Mouse (Mus musculus) heart, adult 2 months (tissue): Measurements from ENCODE around the gene Snrnp48.

Source experiments
- CTCF ChIP-seq: fragments of 200-600 bp; IDR thresholded peaks from 2 replicates; pipeline ENCODE4 v1.8.1; 2022; ENCODE audit warnings: antibody characterized with exemption, mild to moderate bottlenecking, moderate library complexity
- EP300 ChIP-seq: fragments of 200-500 bp; IDR thresholded peaks from 2 replicates; pipeline ENCODE4 v1.6.1; 2011; ENCODE audit warnings: low read depth, low read length, control low read depth; ENCODE audit not compliant: insufficient read depth

GRCm38 (mm10) chr13:38269055-38269692, 64.4 kb downstream of the Snrnp48 start:
- TF ChIP-seq EP300 (no peak), CTCF (no peak)
